Mouse (Mus musculus): ENCODE data around the gene Izumo1r.

DNA sequence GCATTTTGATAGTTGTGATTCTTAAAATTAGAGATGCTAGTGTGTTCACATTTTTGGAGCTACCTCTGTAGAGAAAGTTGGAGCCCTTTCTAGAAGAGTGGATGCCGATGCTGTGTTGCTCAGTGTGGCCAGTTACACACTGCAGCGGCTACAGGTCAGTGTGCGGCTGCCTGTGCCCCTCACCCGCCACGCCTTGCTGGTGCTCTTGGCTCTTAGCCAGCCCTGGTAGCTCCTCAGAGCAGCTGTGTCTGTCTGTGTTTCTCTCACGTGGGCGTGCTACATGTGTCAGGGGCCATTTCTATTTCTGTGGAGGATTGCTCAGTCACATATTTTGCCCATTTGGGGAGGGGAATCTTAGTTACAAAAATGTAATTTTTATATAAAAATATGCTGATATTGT, 64.2 kb downstream of the Izumo1r start:
- no peak for TF ChIP-seq POLR2A (IDR thresholded peaks at IDR 0.05; ENCODE audit: borderline replicate concordance, insufficient read depth, low read length)
- TF ChIP-seq CTCF (IDR thresholded peaks at IDR 0.05; ENCODE audit: borderline replicate concordance, insufficient read depth, low read depth, low read length) = no peak
